In genomic region chr3:101799852-101800595, GRCm38 (mm10) we compare ENCODE assay signal across 10 mouse cellular contexts. TPM values are rescaled to one million over a fixed set of nuclear protein-coding genes. Genes with fewer than 3 reads are reported as not detected.
A peak's percentile ranks its signal among the peaks of the same experiment; 100 is the strongest.
DNase-seq lines count a peak whose midpoint lies in the region; TF ChIP-seq lines count a peak whose summit lies in the region.
"Had no signal": no experiment of that assay in that cellular context is flagged by ENCODE, and none has a peak within 500 bp of the region (broad histone marks: within the 10 kb centered on the region; RNA-seq: fewer than 3 reads in every experiment).

No protein-coding gene starts in this region.

- TF ChIP-seq CTCF in gastrocnemius, adult 2 months (IDR thresholded peaks at IDR 0.05), result no peak

- intact Hi-C loops in gastrocnemius, adult 2 months (cut with DNase I), result no loop called here
- intact Hi-C loops in gastrocnemius, postnatal 36 days (cut with DNase I), result loop anchor here (10.0 kb wide), 1 partner anchor 185 kb away; no protein-coding TSS in a partner anchor

- peak; percentile 43 for DNase-seq in gastrocnemius, adult 2 months
- DNase-seq in gastrocnemius, adult 8-10 months (ENCODE audit: low spot score in 2 of 2), result no peak
- peak; percentile 81 for DNase-seq in T-cell, adult 2 months (ENCODE audit: low spot score)
- peak; percentile 44 for DNase-seq in induced T-regulatory cell, adult 2 months (ENCODE audit: low read depth)
- DNase-seq in naive thymus-derived CD4-positive, alpha-beta T cell, adult 2 months (ENCODE audit: low read depth), result peak; percentile 84
- DNase-seq in layer of hippocampus, adult 9-10 months (ENCODE audit: low spot score), result no peak
- no peak for DNase-seq in layer of hippocampus, adult 11-12 months (ENCODE audit: low spot score)
- no peak for DNase-seq in gastrocnemius, postnatal 36 days
- DNase-seq: cerebellum, postnatal 10 days; liver, embryonic 13.5 days had no signal

- no peak overlapping the region for H3K4me3 ChIP-seq in gastrocnemius, adult 2 months
- H3K4me3 ChIP-seq: liver, embryonic 13.5 days had no signal

- H3K27ac ChIP-seq in gastrocnemius, adult 2 months, result no peak overlapping the region
- H3K27ac ChIP-seq: liver, embryonic 13.5 days had no signal

RNA-seq across cellular contexts. Expression of gene Mab21l3, which starts 48.7 kb away (rescaled TPM):
- not detected for total RNA-seq in gastrocnemius, adult 2 months (2021)
- total RNA-seq in gastrocnemius, adult 8-10 months (2022), result not detected
- total RNA-seq in gastrocnemius, postnatal 36 days (2021), result not detected

Comparison
In these comparisons a context has a peak if more than half of its experiments do, and no peak if none do; other contexts are left out.
1. DNase-seq: peak in gastrocnemius, adult 2 months (single experiment), T-cell, adult 2 months (single experiment), induced T-regulatory cell, adult 2 months (single experiment) and naive thymus-derived CD4-positive, alpha-beta T cell, adult 2 months (single experiment); none in gastrocnemius, adult 8-10 months (0 of 2), layer of hippocampus, adult 9-10 months (single experiment), layer of hippocampus, adult 11-12 months (single experiment) and gastrocnemius, postnatal 36 days (0 of 2).